Mouse (Mus musculus) spleen, adult 2 months (tissue): ENCODE measurements around the gene Spin1. TPM values are rescaled to one million over a fixed set of nuclear protein-coding genes. Genes with fewer than 3 reads are reported as not detected.

ENCODE experiments used
- DNase-seq, 2 experiments: peaks; one replicate each; pipeline versions ENCODE4 v3.0.0 to v3.0.0-alpha.2; 2012 to 2021; ENCODE audit warnings: low spot score in 2 of 2, low read depth in 1 of 2
- H3K27ac ChIP-seq: fragments of 200-500 bp; 2 replicates; pipeline ENCODE4 v1.5.1; 2012; ENCODE audit warnings: low read length, inconsistent platforms; ENCODE audit not compliant: insufficient read depth
- H3K27me3 ChIP-seq: fragments of 200-500 bp; 2 replicates; pipeline ENCODE4 v1.6.1; 2012; ENCODE audit warnings: mild to moderate bottlenecking, moderate library complexity, low read length, inconsistent platforms; ENCODE audit not compliant: control insufficient read depth, insufficient read depth
- H3K36me3 ChIP-seq: fragments of 200-500 bp; 2 replicates; pipeline ENCODE4 v1.6.1; 2012; ENCODE audit warnings: mild to moderate bottlenecking, low read length, inconsistent platforms; ENCODE audit not compliant: control insufficient read depth, insufficient read depth
- H3K4me1 ChIP-seq: fragments of 200-500 bp; 2 replicates; pipeline ENCODE4 v1.6.1; 2011; ENCODE audit warnings: inconsistent platforms; ENCODE audit not compliant: control insufficient read depth, insufficient read depth, insufficient read length
- H3K4me3 ChIP-seq: fragments of 200-500 bp; 2 replicates; pipeline ENCODE4 v1.5.1; 2011; ENCODE audit warnings: mild to moderate bottlenecking, inconsistent platforms; ENCODE audit not compliant: insufficient read depth, insufficient read length; ENCODE audit errors: extremely low read depth
- CTCF ChIP-seq: fragments of 200-500 bp; IDR thresholded peaks from 2 replicates; pipeline ENCODE4 v1.5.1; 2011; ENCODE audit warnings: mild to moderate bottlenecking, inconsistent platforms; ENCODE audit not compliant: insufficient read depth, insufficient read length, insufficient replicate concordance; ENCODE audit errors: extremely low read depth
- POLR2A ChIP-seq: fragments of 200-500 bp; IDR thresholded peaks from 2 replicates; pipeline ENCODE4 v1.6.1; 2011; ENCODE audit warnings: low read depth, low read length, inconsistent platforms
- WGBS: fragments of 180-500 bp; shearing (Covaris S2); methylation state at CpG from one replicate; pipeline ENCODE4 v1.1.7; 2018; 5-methylcytosine and 5-hydroxymethylcytosine counted together
- polyA plus RNA-seq: library from polyadenylated mRNA; depleted of rRNA; stranded (reverse); fragments of >200 nt; gene quantifications from 2 replicates; pipeline ENCODE4 v1.2.3, GENCODE M21; 2012

Spin1 gene
- polyA plus RNA-seq, 1 experiment = 12.2 TPM

DNA sequence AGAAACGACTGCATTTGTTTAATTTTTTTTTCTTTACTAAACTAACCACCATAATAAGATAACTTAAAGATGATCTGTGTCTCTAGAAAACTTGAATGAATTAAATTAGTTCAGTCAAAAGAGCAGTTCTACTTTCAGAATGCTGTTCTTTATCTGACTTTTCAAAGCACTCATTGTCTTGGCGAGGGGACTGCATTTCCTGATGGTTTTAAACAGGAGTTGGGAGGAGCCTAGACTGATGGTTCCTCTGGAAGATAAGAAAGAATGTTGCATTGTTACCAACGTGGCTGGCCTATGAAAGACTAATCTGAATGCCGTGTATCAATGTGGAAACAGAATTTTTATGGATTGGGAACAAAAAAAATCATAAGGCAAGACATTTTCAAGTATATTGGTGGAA is 20.1 kb downstream of the Spin1 start:
- H3K36me3 ChIP-seq = 0 out of 2 replicates have a peak, but pooled peaks cover 4% of the 10 kb centered on the region
- TF ChIP-seq CTCF (no peak), POLR2A (no peak)
- no peak for DNase-seq
- peaks cover 10% of the 10 kb centered on the region; the same call in 1 of the 2 replicates for H3K4me1 ChIP-seq
- no peak overlapping the region for H3K27ac ChIP-seq
- H3K4me3 ChIP-seq = no peak overlapping the region
- 33% methylated on average over 4 of the region's 4 CpGs for WGBS
- no peaks in the 10 kb centered on the region for H3K27me3 ChIP-seq

DNA sequence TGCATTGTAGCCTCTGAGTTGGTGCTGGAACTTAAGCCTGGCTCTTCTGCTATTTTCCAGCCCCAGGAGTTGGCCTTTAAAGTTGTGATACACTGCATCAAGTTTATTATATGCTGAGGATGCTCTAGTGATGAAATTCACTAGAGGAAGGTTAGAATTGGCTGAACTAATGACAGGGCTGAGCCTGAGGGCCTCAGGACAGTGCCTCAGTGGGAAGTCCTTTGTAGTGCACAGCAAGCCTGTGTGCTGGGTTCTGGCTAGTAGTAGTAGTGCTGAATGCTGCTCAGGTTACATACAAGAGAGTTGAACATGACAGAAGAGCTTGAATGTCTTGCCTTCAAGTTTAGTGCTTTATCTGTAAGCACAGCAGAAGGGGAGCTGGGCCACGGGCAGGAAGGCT is 21.3 kb downstream of the Spin1 start:
- 54% methylated on average over 1 of the region's 1 CpGs for WGBS
- TF ChIP-seq POLR2A = no peak
- TF ChIP-seq CTCF = no peak
- H3K4me3 ChIP-seq = no peak overlapping the region

DNA sequence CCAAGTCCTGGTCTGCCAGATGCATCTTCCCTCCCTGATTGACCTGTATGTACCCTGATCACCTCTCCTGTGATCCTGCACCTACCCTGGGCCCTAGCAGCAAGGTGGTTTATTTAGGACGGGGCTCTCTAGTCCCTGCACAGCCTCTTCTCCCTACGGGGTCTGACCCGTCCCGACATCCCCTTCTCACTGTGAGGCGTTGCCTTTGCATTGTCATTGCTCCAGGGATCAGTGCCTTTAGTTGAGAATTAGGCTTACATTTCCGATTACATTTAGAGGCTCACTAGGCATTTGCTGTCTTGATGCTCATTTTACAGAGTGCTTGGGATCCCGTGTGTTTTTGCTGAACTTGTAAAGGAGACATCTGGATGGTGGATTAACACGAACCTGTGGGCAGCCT is 22.1 kb downstream of the Spin1 start:
- Histone ChIP-seq H3K27ac (no peak overlapping the region), H3K4me1 (peaks cover 3% of the 10 kb centered on the region; the same call in 1 of the 2 replicates)
- WGBS = 91% methylated on average over 8 of the region's 8 CpGs

More for the DNA sequence above, 21.3 kb downstream of the Spin1 start:
- DNase-seq = no peak
- Histone ChIP-seq H3K4me1 (peaks cover 3% of the 10 kb centered on the region; the same call in 1 of the 2 replicates), H3K27ac (no peak overlapping the region), H3K36me3 (0 out of 2 replicates have a peak, but pooled peaks cover 4% of the 10 kb centered on the region), H3K27me3 (no peaks in the 10 kb centered on the region)

DNA sequence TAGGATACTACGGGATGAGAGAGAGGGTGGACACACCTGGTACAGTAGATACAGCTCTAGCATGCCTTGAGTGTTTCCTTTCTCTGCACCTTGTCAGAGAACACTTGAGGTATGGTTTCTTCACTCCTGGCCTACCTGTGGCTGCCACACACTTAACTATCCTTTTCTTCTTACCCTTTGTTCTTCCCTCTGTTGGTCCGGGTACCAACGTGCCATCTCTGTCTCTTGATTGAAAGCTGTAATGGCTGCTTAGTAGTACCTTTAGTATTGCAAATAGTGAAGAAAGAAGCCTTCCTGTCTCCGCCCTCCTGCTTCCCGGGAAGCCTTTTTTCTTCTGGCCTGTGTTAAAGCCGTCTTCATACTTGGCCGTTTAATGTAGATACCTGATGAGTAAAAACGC is 24.7 kb downstream of the Spin1 start:
- Histone ChIP-seq H3K4me3 (no peak overlapping the region), H3K27me3 (no peaks in the 10 kb centered on the region), H3K27ac (no peak overlapping the region), H3K4me1 (0 out of 2 replicates have a peak, but pooled peaks cover 2% of the 10 kb centered on the region), H3K36me3 (peaks cover 6% of the 10 kb centered on the region; the same call in 1 of the 2 replicates)
- no peak for TF ChIP-seq CTCF
- TF ChIP-seq POLR2A = no peak
- DNase-seq = no peak
- 90% methylated on average over 8 of the region's 8 CpGs for whole genome bisulfite sequencing

More for the DNA sequence above, 22.1 kb downstream of the Spin1 start:
- no peak for TF ChIP-seq POLR2A
- no peak for TF ChIP-seq CTCF
- no peak for DNase-seq
- Histone ChIP-seq H3K36me3 (0 out of 2 replicates have a peak, but pooled peaks cover 4% of the 10 kb centered on the region), H3K4me3 (no peak overlapping the region), H3K27me3 (no peaks in the 10 kb centered on the region)

DNA sequence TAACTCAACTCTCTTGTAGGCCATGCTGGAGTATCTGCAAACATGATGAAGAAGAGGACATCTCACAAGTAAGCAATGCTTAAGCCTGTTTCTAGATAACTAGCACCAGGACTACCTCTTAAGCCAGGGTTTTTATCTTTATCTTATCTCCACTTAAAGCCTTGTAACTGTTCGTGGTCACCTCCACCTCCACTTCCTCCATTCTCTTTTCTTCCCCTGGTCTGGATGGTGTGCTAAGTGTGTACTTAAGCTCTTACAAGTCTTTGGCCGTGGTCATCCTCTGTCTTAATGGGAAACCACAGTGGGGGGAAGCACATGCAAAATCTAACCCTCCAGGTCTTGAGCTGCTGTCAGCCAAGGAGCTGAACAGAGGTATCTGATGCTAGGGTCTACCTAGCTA is 27.2 kb downstream of the Spin1 start:
- no peak overlapping the region for H3K4me3 ChIP-seq
- H3K27me3 ChIP-seq = no peaks in the 10 kb centered on the region
- H3K27ac ChIP-seq = no peak overlapping the region
- TF ChIP-seq CTCF (no peak), POLR2A (no peak)
- 0 out of 2 replicates have a peak, but pooled peaks cover 2% of the 10 kb centered on the region for H3K4me1 ChIP-seq
- 45% methylated on average over 2 of the region's 2 CpGs for WGBS
- H3K36me3 ChIP-seq = peaks cover 6% of the 10 kb centered on the region; the same call in 1 of the 2 replicates
- no peak for DNase-seq

DNA sequence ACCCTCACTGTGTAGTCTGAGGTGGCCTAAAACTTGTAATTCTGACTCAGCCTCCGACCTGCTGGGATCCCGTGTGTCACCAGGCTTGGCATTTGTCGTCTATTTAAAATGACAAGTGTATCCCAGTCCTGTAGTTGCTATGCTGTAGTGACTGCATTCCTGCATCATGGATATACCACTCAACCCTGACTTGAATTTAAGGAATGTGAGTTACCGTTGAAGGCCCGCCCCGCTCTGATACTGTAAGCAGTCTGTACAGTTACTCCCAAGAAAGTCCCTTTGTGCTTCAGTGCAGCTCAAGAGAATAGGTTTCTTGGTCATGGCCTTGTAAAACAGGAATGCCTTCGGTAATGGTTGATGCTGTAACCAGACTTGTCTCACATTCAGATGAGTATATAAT is 27.7 kb downstream of the Spin1 start:
- Histone ChIP-seq H3K4me3 (no peak overlapping the region), H3K27ac (no peak overlapping the region), H3K27me3 (no peaks in the 10 kb centered on the region), H3K4me1 (0 out of 2 replicates have a peak, but pooled peaks cover 2% of the 10 kb centered on the region), H3K36me3 (peaks cover 6% of the 10 kb centered on the region; the same call in 1 of the 2 replicates)
- DNase-seq = no peak
- 93% methylated on average over 7 of the region's 7 CpGs for WGBS
- TF ChIP-seq CTCF (no peak), POLR2A (no peak)

DNA sequence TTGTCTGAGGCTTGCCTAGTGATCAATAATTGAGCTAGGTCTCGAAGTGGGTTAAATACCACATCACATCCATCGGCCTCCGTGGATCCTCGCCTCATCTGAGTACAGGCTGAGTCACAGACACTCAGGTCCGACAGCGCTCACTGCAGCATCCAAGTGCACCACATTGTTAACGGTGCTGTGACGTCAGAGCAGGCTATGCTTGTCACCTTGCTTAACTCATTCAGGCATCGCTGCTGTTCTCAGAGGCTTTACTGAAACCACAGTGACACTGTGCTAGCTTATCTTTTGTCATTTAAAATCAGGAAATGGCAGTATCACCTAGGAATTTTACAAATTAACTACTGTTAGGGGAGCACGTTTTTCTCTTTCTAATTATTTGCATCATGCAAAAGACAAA is 30.5 kb downstream of the Spin1 start:
- TF ChIP-seq CTCF = no peak
- no peak for TF ChIP-seq POLR2A
- H3K36me3 ChIP-seq = peaks cover 5% of the 10 kb centered on the region
- H3K27ac ChIP-seq = no peak overlapping the region
- H3K27me3 ChIP-seq = no peaks in the 10 kb centered on the region
- 0 out of 2 replicates have a peak, but pooled peaks cover 2% of the 10 kb centered on the region for H3K4me1 ChIP-seq
- DNase-seq = no peak
- WGBS = 87% methylated on average over 10 of the region's 10 CpGs
- H3K4me3 ChIP-seq = no peak overlapping the region
